ENCODE assay signal across 9 mouse cellular contexts in the genomic region with DNA sequence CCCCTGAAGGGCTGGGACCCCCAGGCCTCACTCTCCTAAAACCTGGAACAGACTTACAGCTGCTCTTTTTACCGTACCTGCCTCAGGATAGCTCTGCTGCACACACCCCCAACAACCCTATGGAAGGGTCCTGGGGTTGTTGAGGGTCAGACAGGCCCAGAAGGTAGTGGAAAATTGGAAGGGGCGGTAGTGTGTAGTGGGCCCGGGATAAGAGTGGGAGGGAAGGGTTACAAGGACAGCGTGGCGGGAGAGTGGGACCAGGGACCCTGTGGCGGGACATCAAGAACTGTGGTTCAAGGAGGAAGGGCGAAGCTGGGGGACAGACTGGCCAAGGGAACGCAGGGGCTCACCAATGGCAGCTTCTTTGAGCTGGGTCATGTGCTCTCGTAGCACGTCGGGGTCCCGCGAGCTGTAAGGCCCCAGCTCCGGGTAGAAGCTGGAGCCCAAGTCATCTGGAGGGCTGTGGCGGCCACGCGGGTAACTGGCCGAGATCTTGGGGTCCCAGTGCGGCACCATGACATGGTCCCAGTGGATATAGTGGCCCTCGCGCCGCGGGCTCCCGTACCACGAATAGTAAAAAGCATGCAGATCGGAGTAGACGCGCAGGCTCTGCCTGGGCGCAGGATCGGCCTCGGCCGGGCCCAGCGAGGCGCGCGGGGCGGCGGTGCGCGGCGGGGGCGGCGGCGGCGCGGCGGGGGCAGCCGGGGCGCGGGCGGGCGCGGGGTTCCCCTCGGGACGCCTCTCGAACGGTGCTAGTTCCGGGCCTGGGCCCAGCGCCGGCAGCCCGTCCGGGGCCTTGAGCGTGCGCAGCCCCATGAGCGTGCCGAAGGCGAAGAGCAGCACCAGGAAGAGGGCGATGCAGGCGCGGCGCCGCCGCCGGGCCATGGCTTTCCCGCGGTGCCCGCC. TPM values are rescaled to one million over a fixed set of nuclear protein-coding genes. Genes with fewer than 3 reads are reported as not detected.
DNase-seq lines count a peak whose midpoint lies in the region; ATAC-seq and TF ChIP-seq lines count a peak whose summit lies in the region.
"Had no signal": no experiment of that assay in that cellular context is flagged by ENCODE, and none has a peak within 500 bp of the region (broad histone marks: within the 10 kb centered on the region; RNA-seq: fewer than 3 reads in every experiment).

A gene (minus strand): TSS at position 889 of the 906 bp plus-strand sequence.

- DNase-seq in heart, postnatal 14 days, result no peak
- no peak for DNase-seq in layer of hippocampus, postnatal 25 days (ENCODE audit: extremely low spot score in 1 of 2, low spot score in 1 of 2)
- peak; percentile 31 for DNase-seq in neural tube, embryonic 10.5 days (ENCODE audit: extremely low spot score, low spot score)
- DNase-seq in gastrocnemius, adult 8-10 months (ENCODE audit: low spot score in 2 of 2), result no peak
- DNase-seq in thymus, postnatal 14 days, result no peak

- H3K4me3 ChIP-seq in heart, embryonic 13.5 days, result peak within 1 kb of the TSS; percentile 50
- peak within 1 kb of the TSS; percentile 88 for H3K4me3 ChIP-seq in ES-Bruce4 (ENCODE audit: low read depth, low read length)
- peak within 1 kb of the TSS; percentile 62 for H3K4me3 ChIP-seq in embryonic facial prominence, embryonic 13.5 days

- peak within 1 kb of the TSS; percentile 71 for H3K4me2 ChIP-seq in heart, embryonic 13.5 days
- H3K4me2 ChIP-seq in embryonic facial prominence, embryonic 13.5 days, result peak within 1 kb of the TSS; percentile 90

- H3K27ac ChIP-seq in heart, embryonic 13.5 days (replicated peaks), result no peak within 1 kb of the TSS
- no peak within 1 kb of the TSS for H3K27ac ChIP-seq in ES-Bruce4 (ENCODE audit: insufficient read depth, low read length)
- H3K27ac ChIP-seq in embryonic facial prominence, embryonic 13.5 days, result no peak within 1 kb of the TSS
- H3K27ac ChIP-seq: macrophage had no signal

- no peak for TF ChIP-seq POLR2A in ES-Bruce4 (IDR thresholded peaks at IDR 0.05; ENCODE audit: insufficient read depth, low read length)

- peaks cover 22% of the 10 kb centered on the region for H3K4me1 ChIP-seq in heart, embryonic 13.5 days
- H3K4me1 ChIP-seq in ES-Bruce4 (ENCODE audit: control insufficient read depth, insufficient read depth, low read length), result no peaks in the 10 kb centered on the region
- peaks cover 13% of the 10 kb centered on the region for H3K4me1 ChIP-seq in embryonic facial prominence, embryonic 13.5 days

- peaks cover 50% of the 10 kb centered on the region for H3K27me3 ChIP-seq in heart, embryonic 13.5 days (replicated peaks)
- H3K27me3 ChIP-seq in ES-Bruce4 (ENCODE audit: control insufficient read depth, insufficient read depth, low read length, poor library complexity, severe bottlenecking), result no peaks in the 10 kb centered on the region
- peaks cover 40% of the 10 kb centered on the region for H3K27me3 ChIP-seq in embryonic facial prominence, embryonic 13.5 days

- no peak; the same call in 1 of the 2 replicates for ATAC-seq in heart, embryonic 13.5 days (ENCODE audit: extremely low read depth, insufficient number of reproducible peaks, low FRiP score, low TSS enrichment)
- ATAC-seq in embryonic facial prominence, embryonic 13.5 days (ENCODE audit: insufficient number of reproducible peaks, insufficient read depth, low FRiP score, low TSS enrichment, low read depth), result 0 out of 2 replicates have a peak, but pooled peaks have one; percentile 34

- H3K9ac ChIP-seq in heart, embryonic 13.5 days, result peak within 1 kb of the TSS; percentile 30; the same call in 1 of the 2 replicates
- peak within 1 kb of the TSS; percentile 87 for H3K9ac ChIP-seq in ES-Bruce4 (ENCODE audit: low read depth, poor library complexity, severe bottlenecking)
- peak within 1 kb of the TSS; percentile 67 for H3K9ac ChIP-seq in embryonic facial prominence, embryonic 13.5 days

- intact Hi-C loops in heart, postnatal 14 days (cut with DNase I), result no loop called here

- H3K9me3 ChIP-seq in heart, embryonic 13.5 days, result no peaks in the 10 kb centered on the region
- H3K9me3 ChIP-seq in ES-Bruce4 (replicated peaks; ENCODE audit: control insufficient read depth, insufficient read depth, low read length, poor library complexity, severe bottlenecking), result no peaks in the 10 kb centered on the region
- no peaks in the 10 kb centered on the region for H3K9me3 ChIP-seq in embryonic facial prominence, embryonic 13.5 days

- no peak for TF ChIP-seq EP300 in ES-Bruce4 (IDR thresholded peaks at IDR 0.05; ENCODE audit: insufficient read depth, low read depth, low read length)

- no peak for TF ChIP-seq CTCF in ES-Bruce4 (IDR thresholded peaks at IDR 0.05; ENCODE audit: low read depth, low read length)

- 4% methylated on average over 45 of the region's 77 CpGs for WGBS in heart, embryonic 13.5 days
- WGBS in embryonic facial prominence, embryonic 13.5 days, result 3% methylated on average over 56 of the region's 77 CpGs

- peaks cover 6% of the 10 kb centered on the region; the same call in 1 of the 2 replicates for H3K36me3 ChIP-seq in heart, embryonic 13.5 days
- H3K36me3 ChIP-seq in ES-Bruce4 (ENCODE audit: control insufficient read depth, insufficient read depth, low read length, poor library complexity, severe bottlenecking), result no peaks in the 10 kb centered on the region
- peaks cover 6% of the 10 kb centered on the region; the same call in 1 of the 2 replicates for H3K36me3 ChIP-seq in embryonic facial prominence, embryonic 13.5 days

RNA-seq across cellular contexts. Expression of the gene that starts here (rescaled TPM):
- 0.15 TPM in 1 of 2 replicates, not detected in the other for polyA plus RNA-seq in heart, embryonic 13.5 days (2015; fragmentation: Nextera tagmentation; extraction: Ambion mirVana)
- under 1 TPM; 0.10 to 0.17 TPM for total RNA-seq in heart, postnatal 14 days (2021)
- 3.8 and 4.8 TPM in 2 replicates for polyA plus RNA-seq in ES-Bruce4 (2011; ENCODE audit: insufficient read depth, insufficient read length, low read depth, missing spikeins)
- 1.2 and 1.4 TPM in 2 replicates for polyA plus RNA-seq in embryonic facial prominence, embryonic 13.5 days (2015; fragmentation: Nextera tagmentation; extraction: Ambion mirVana)
- 10 to 100 TPM; 50.0 to 53.1 TPM for total RNA-seq in layer of hippocampus, postnatal 25 days (2021)
- under 1 TPM; 0.19 to 0.54 (median 0.40) TPM for total RNA-seq in gastrocnemius, adult 8-10 months (2022)

Comparison
In these comparisons a context has a peak if more than half of its experiments do, and no peak if none do; other contexts are left out.
1. RNA of the gene that starts here (total RNA-seq): 50.0 to 53.1 TPM in layer of hippocampus, postnatal 25 days; 0.19 to 0.54 TPM in gastrocnemius, adult 8-10 months and 0.10 to 0.17 TPM in heart, postnatal 14 days; every median in the first group is over 10 times any median in the second.
2. H3K9ac ChIP-seq: peak in every context shown above with its lines; median percentile 87 in ES-Bruce4; 67 in embryonic facial prominence, embryonic 13.5 days; 30 in heart, embryonic 13.5 days.
3. Peak in every context shown above with its lines, with median percentiles within 50 percentile points of each other: H3K4me3 ChIP-seq.